Mouse (Mus musculus) MEL (cell line): ENCODE measurements at regions not wholly inside any gene's neighbourhood (a gene's known extent, or its start where the extent isn't known, plus 50 kb on each side); places are given as distances from the start of the nearest gene placed in this dataset.

Experiments used
- DNase-seq: peaks from one replicate; pipeline ENCODE4 v3.0.0; 2011; ENCODE audit warnings: low read depth, low spot score
- H3K27ac ChIP-seq: 2 replicates; pipeline ENCODE4 v1.5.1; 2012; ENCODE audit warnings: low read depth, mild to moderate bottlenecking, control low read depth, low read length, moderate library complexity; ENCODE audit not compliant: control insufficient read depth
- H3K27me3 ChIP-seq, 2 experiments: fragments of 150-350 bp in 1 of 2; sonication (generic) in 1 of 2; 2 replicates each; pipeline ENCODE4 v1.6.1; 2012; ENCODE audit warnings: low read length in 2 of 2, mild to moderate bottlenecking in 2 of 2, improper control_type of control experiment in 1 of 2, moderate library complexity in 1 of 2; ENCODE audit not compliant: insufficient read depth in 2 of 2, control insufficient read depth in 1 of 2
- H3K36me3 ChIP-seq, 2 experiments: 2 replicates each; pipeline ENCODE4 v1.6.1; 2012 to 2014; ENCODE audit warnings: low read length in 2 of 2, improper control_type of control experiment in 1 of 2, inconsistent platforms in 1 of 2, mild to moderate bottlenecking in 1 of 2; ENCODE audit not compliant: insufficient read depth in 2 of 2, control insufficient read depth in 1 of 2
- H3K4me1 ChIP-seq, 2 experiments: fragments of 150-350 bp in 1 of 2; sonication (generic) in 1 of 2; 2 replicates each; pipeline ENCODE4 v1.6.1; 2012; ENCODE audit warnings: low read length in 2 of 2, improper control_type of control experiment in 1 of 2, mild to moderate bottlenecking in 1 of 2; ENCODE audit not compliant: insufficient read depth in 2 of 2, control insufficient read depth in 1 of 2
- H3K4me3 ChIP-seq, 2 experiments: fragments of 150-350 bp in 1 of 2; sonication (generic) in 1 of 2; 2 replicates each; pipeline ENCODE4 v1.5.1; 2012; ENCODE audit warnings: low read depth in 2 of 2, low read length in 2 of 2, mild to moderate bottlenecking in 2 of 2, moderate library complexity in 2 of 2, control low read depth in 1 of 2, improper control_type of control experiment in 1 of 2; ENCODE audit not compliant: control insufficient read depth in 1 of 2, insufficient read depth in 1 of 2
- H3K79me2 ChIP-seq: 2 replicates; pipeline ENCODE4 v1.6.1; 2012; ENCODE audit warnings: mild to moderate bottlenecking, low read length, moderate library complexity; ENCODE audit not compliant: control insufficient read depth, poor library complexity, insufficient read depth
- H3K9ac ChIP-seq: 2 replicates; pipeline ENCODE4 v1.6.1; 2012; ENCODE audit warnings: low read depth, mild to moderate bottlenecking, control low read depth, low read length, moderate library complexity; ENCODE audit not compliant: control insufficient read depth, poor library complexity, severe bottlenecking
- H3K9me3 ChIP-seq: fragments of 150-350 bp; sonication (generic); replicated peaks from 2 replicates; pipeline ENCODE4 v1.6.1; 2012; ENCODE audit warnings: mild to moderate bottlenecking, low read length, improper control_type of control experiment, moderate library complexity; ENCODE audit not compliant: insufficient read depth
- CHD2 ChIP-seq: IDR thresholded peaks from 2 replicates; pipeline ENCODE4 v1.6.1; 2011; ENCODE audit warnings: low read length, improper control_type of control experiment
- CTCF ChIP-seq, 3 experiments: IDR thresholded peaks in 2 of 3; conservative IDR thresholded peaks in 1 of 3; 2 replicates each; pipeline ENCODE4 v1.5.1; 2011 to 2012; ENCODE audit warnings: low read length in 3 of 3, low read depth in 2 of 3, mild to moderate bottlenecking in 2 of 3, improper control_type of control experiment in 1 of 3, inconsistent platforms in 1 of 3, mixed read lengths in 1 of 3, moderate library complexity in 1 of 3; ENCODE audit not compliant: control insufficient read depth in 1 of 3, insufficient read depth in 1 of 3, poor library complexity in 1 of 3, severe bottlenecking in 1 of 3
- ELF1 ChIP-seq: IDR thresholded peaks from 2 replicates; pipeline ENCODE4 v1.6.1; 2014; ENCODE audit warnings: low read depth, mild to moderate bottlenecking, inconsistent platforms, low read length, improper control_type of control experiment, moderate library complexity
- GATA1 ChIP-seq: IDR thresholded peaks from 2 replicates; pipeline ENCODE4 v1.6.1; 2011; ENCODE audit warnings: low read depth, low read length, improper control_type of control experiment
- HCFC1 ChIP-seq: IDR thresholded peaks from 2 replicates; pipeline ENCODE4 v1.6.1; 2012; ENCODE audit warnings: low read depth, mild to moderate bottlenecking, inconsistent platforms, low read length, improper control_type of control experiment, moderate library complexity
- MAX ChIP-seq: IDR thresholded peaks from 2 replicates; pipeline ENCODE4 v1.6.1; 2011; ENCODE audit warnings: low read length, improper control_type of control experiment
- MAZ ChIP-seq: IDR thresholded peaks from 2 replicates; pipeline ENCODE4 v1.6.1; 2012; ENCODE audit warnings: low read depth, mild to moderate bottlenecking, inconsistent platforms, low read length, improper control_type of control experiment
- MEF2A ChIP-seq: IDR thresholded peaks from 2 replicates; pipeline ENCODE4 v1.6.1; 2014; ENCODE audit warnings: low read depth, mild to moderate bottlenecking, inconsistent platforms, low read length, improper control_type of control experiment; ENCODE audit not compliant: poor library complexity, insufficient replicate concordance, severe bottlenecking; ENCODE audit errors: extremely low read depth
- MXI1 ChIP-seq: IDR thresholded peaks from 2 replicates; pipeline ENCODE4 v1.6.1; 2011; ENCODE audit warnings: mild to moderate bottlenecking, low read depth, low read length, improper control_type of control experiment
- MYC ChIP-seq: IDR thresholded peaks from 2 replicates; pipeline ENCODE4 v1.6.1; 2011; ENCODE audit warnings: low read depth, mild to moderate bottlenecking, low read length, improper control_type of control experiment, moderate library complexity
- NRF1 ChIP-seq: IDR thresholded peaks from 2 replicates; pipeline ENCODE4 v1.6.1; 2014; ENCODE audit warnings: low read depth, mild to moderate bottlenecking, inconsistent platforms, low read length, improper control_type of control experiment, moderate library complexity; ENCODE audit not compliant: poor library complexity, insufficient read depth, severe bottlenecking
- POLR2AphosphoS2 ChIP-seq: IDR thresholded peaks from 2 replicates; pipeline ENCODE4 v1.6.1; 2011; ENCODE audit warnings: low read length, improper control_type of control experiment
- POLR2AphosphoS5 ChIP-seq: IDR thresholded peaks from 2 replicates; pipeline ENCODE4 v1.6.1; 2012; ENCODE audit warnings: low read depth, borderline replicate concordance, mild to moderate bottlenecking, inconsistent platforms, low read length, moderate library complexity, mixed read lengths
- RCOR1 ChIP-seq: IDR thresholded peaks from 2 replicates; pipeline ENCODE4 v1.6.1; 2012; ENCODE audit warnings: low read depth, mild to moderate bottlenecking, inconsistent platforms, low read length, improper control_type of control experiment
- TCF12 ChIP-seq: IDR thresholded peaks from 2 replicates; pipeline ENCODE4 v1.6.1; 2014; ENCODE audit warnings: low read depth, mild to moderate bottlenecking, inconsistent platforms, low read length, improper control_type of control experiment, moderate library complexity
- UBTF ChIP-seq: IDR thresholded peaks from 2 replicates; pipeline ENCODE4 v1.6.1; 2012; ENCODE audit warnings: low read depth, mild to moderate bottlenecking, inconsistent platforms, low read length, improper control_type of control experiment, moderate library complexity, borderline replicate concordance; ENCODE audit not compliant: insufficient read depth
- ZC3H11A ChIP-seq: IDR thresholded peaks from 2 replicates; pipeline ENCODE4 v1.6.1; 2012; ENCODE audit warnings: low read depth, mild to moderate bottlenecking, inconsistent platforms, low read length, improper control_type of control experiment
- ZKSCAN1 ChIP-seq: IDR thresholded peaks from 2 replicates; pipeline ENCODE4 v1.6.1; 2012; ENCODE audit warnings: low read depth, mild to moderate bottlenecking, inconsistent platforms, low read length, improper control_type of control experiment, moderate library complexity

DNA sequence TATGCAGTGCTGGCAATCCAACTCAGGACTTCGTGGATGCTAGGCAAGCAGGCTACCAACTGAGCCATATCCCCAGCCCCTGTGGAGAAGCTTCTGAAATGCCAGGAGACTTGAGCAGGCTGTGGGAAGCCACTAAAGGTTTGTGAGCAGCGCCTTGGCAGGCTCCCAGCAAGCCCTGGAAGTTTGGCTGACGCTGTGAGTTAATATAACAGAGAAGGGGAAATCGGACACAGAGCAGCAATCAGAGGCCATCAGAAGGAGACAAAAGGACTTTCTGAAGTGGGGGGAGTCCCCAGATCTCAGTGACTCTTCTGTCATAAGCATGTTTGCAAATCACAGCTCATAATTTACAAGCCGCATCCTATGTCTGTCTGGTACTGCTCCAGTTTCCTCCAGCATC lies 224.8 kb downstream of the Bcor start:
- H3K36me3 ChIP-seq = no peaks in the 10 kb centered on the region
- no peaks in the 10 kb centered on the region for H3K27me3 ChIP-seq
- no peaks in the 10 kb centered on the region for H3K79me2 ChIP-seq
- no peak overlapping the region for H3K4me3 ChIP-seq
- H3K9me3 ChIP-seq = no peaks in the 10 kb centered on the region
- H3K27ac ChIP-seq = no peak overlapping the region
- DNase-seq = no peak
- TF ChIP-seq UBTF (no peak), MAZ (no peak), ELF1 (no peak), MYC (no peak), NRF1 (no peak), CHD2 (no peak), HCFC1 (no peak), MEF2A (no peak)
- H3K9ac ChIP-seq = no peak overlapping the region
- no peaks in the 10 kb centered on the region for H3K4me1 ChIP-seq

DNA sequence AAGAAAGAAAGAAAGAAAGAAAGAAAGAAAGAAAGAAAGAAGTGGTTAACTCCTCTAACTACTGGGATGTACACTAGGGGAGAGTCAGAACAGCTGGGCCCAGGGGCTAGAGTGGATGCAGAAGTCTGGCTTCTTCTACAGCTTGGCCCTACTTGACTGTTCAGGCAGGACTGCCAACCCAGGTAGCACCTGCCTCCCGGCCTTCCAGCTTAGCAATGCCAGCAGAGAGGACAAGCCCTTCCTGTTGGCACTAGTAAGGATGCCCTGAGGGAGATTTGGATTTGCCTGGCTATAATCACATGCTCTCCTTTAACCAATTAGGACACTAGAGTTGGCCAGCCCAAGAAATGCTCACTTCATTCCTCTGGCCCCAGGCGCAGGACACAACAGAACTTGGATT lies 219.9 kb downstream of the Bcor start:
- H3K79me2 ChIP-seq = no peaks in the 10 kb centered on the region
- no peaks in the 10 kb centered on the region for H3K9me3 ChIP-seq
- no peak overlapping the region for H3K27ac ChIP-seq
- DNase-seq = no peak
- H3K4me1 ChIP-seq = no peaks in the 10 kb centered on the region
- no peak overlapping the region for H3K4me3 ChIP-seq
- TF ChIP-seq ZKSCAN1 = no peak
- TF ChIP-seq CTCF (IDR thresholded peaks at IDR 0.05 in 2 of 3, conservative IDR thresholded peaks at IDR 0.05 in 1 of 3; ENCODE audit: control insufficient read depth in 1 of 3, insufficient read depth in 1 of 3, low read depth in 2 of 3, low read length in 3 of 3, poor library complexity in 1 of 3, severe bottlenecking in 1 of 3) = no peak
- no peak for TF ChIP-seq TCF12
- no peak for TF ChIP-seq ELF1
- no peak for TF ChIP-seq POLR2AphosphoS5
- TF ChIP-seq POLR2AphosphoS2 = no peak
- TF ChIP-seq MXI1 = no peak
- no peak for TF ChIP-seq RCOR1
- TF ChIP-seq ZC3H11A = no peak
- no peaks in the 10 kb centered on the region for H3K36me3 ChIP-seq
- H3K9ac ChIP-seq = no peak overlapping the region
- no peaks in the 10 kb centered on the region for H3K27me3 ChIP-seq

DNA sequence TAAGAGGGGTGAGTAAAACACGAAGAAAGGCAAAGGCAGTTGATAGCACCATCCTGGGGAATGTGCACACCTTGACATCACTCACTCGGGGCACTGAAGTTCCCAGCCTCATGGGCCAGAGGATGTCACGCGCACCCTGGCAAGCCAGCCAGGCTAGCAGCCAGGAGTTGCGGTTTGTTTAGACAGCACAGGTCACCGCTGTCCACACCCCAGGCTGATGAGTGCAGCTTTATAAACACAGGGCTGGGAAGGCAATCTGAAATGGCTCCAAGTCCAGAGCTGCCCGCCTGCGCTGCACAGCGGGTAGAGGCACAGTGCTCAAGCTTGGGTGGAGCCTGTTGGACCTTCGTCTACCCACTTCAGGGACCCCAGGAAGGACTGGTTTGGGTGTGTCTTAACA lies 216.8 kb downstream of the Bcor start:
- H3K27ac ChIP-seq = no peak overlapping the region
- H3K4me3 ChIP-seq = no peak overlapping the region
- no peaks in the 10 kb centered on the region for H3K9me3 ChIP-seq
- no peaks in the 10 kb centered on the region for H3K4me1 ChIP-seq
- no peaks in the 10 kb centered on the region for H3K36me3 ChIP-seq
- no peak overlapping the region for H3K9ac ChIP-seq
- H3K27me3 ChIP-seq = no peaks in the 10 kb centered on the region
- no peak for DNase-seq
- no peak for TF ChIP-seq MAX
- no peak for TF ChIP-seq GATA1
- TF ChIP-seq, all 39 proteins: peak for 0
- no peaks in the 10 kb centered on the region for H3K79me2 ChIP-seq
